Mouse (Mus musculus) cerebellum, adult 2 months (tissue): ENCODE results near the gene Sh3d21.

ENCODE experiments used
- CTCF ChIP-seq: fragments of 200-500 bp; IDR thresholded peaks from 2 replicates; pipeline ENCODE4 v1.5.1; 2011; ENCODE audit warnings: low read depth, mild to moderate bottlenecking, control low read depth, low read length, moderate library complexity, borderline replicate concordance; ENCODE audit not compliant: insufficient read depth
- POLR2A ChIP-seq: fragments of 200-500 bp; IDR thresholded peaks from 2 replicates; pipeline ENCODE4 v1.6.1; 2011; ENCODE audit warnings: low read length, control low read depth, borderline replicate concordance; ENCODE audit not compliant: insufficient read depth

- no peak for TF ChIP-seq CTCF
- no peak for TF ChIP-seq POLR2A
These were observed 58.8 kb downstream of the Sh3d21 start for GRCm38 (mm10) chr4:126104261-126105075.
